Mouse (Mus musculus): ENCODE measurements at regions not wholly inside any gene's neighbourhood (a gene's known extent, or its start where the extent isn't known, plus 50 kb on each side); places are given as distances from the start of the nearest gene placed in this dataset.

DNA sequence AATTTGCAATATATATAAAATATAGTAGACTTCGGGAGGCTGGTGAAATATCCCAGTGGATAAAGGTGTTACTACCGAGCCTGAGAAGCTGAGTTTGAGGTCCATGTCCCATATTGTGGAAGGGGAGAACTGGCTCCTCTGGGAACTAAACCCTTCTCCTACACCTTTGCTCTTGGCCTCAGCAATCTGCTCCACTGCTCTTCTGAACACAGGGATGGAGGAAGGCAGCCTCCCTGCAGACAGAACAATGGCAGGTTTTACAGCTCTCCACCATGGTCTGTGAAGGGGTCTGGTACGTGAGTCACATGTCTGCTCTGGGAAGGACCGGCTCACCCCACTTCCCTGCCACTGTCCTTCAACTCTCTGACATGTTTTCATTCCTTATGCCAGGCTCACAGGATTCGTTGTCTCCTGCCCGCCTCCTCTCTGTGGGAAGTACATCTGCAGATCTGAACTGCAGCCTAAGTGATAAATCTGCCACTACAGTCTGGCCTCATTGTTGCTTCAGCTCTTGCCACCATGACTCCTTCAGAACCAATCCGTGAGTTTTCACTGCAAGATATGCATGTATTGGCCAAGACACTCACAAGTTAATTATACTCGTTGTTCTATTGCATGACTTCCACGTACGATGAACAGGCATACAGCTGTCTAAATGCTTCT, 220.0 kb upstream of the Gm9767 start:
- no peak for DNase-seq

DNA sequence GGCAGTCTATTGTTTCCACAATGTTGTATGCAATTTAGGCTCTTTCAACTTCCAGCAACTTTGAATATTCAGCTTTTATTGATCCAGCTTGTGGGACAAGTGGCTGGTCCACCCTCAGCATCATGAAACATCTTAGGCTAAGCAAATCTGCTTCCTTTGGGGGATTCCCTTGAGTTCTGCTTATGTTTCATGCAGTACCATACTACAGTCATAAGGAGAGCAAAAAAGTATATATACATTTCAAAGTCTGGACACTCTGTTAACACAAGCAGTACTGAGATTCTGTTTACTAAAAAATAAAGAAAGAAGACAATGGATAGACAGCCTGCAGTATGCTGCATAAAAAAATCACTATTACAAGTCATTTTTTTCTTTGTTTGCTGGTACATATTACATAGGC, 233.7 kb upstream of the Gm9767 start:
- DNase-seq, result no peak

DNA sequence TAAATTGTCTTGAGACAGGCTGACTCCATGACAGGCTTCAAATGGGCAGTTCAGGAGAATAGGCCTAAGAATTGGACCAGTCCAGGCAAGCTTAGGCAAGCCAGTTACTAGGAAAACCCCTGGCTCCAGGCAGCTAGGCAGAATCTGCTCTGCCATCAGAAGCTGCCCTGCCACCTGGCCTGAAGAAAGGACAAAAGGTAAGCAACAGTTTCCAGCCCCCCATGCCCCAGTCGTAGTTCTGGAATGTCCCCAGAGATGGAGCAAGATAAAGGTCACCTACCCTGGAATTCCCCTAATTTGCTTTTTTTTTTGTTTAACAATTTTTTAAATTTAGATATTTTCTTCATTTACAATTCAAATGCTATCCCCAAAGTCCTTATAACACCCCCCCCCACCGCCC, 248.8 kb upstream of the Gm9767 start:
- DNase-seq, result no peak

DNA sequence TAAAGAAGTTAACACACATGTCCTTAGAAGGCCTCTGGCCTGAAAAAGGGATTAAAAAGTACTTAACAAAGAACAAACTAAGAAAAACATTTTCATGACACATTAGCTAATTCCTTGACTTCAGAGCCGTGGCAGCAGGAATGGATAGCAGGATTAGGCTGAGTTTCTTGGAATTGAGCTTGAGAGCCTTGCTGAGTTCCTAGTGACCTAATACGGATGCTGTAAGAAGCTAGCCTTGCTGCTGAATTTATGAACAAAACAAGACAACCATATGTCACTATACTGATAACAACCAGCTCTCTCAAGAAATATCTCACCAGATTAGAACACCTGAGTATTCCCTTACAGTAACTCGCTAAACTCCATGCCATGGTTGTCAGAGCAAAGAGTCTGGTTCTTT, 268.2 kb upstream of the Smlr1 start:
- no peak for DNase-seq

DNA sequence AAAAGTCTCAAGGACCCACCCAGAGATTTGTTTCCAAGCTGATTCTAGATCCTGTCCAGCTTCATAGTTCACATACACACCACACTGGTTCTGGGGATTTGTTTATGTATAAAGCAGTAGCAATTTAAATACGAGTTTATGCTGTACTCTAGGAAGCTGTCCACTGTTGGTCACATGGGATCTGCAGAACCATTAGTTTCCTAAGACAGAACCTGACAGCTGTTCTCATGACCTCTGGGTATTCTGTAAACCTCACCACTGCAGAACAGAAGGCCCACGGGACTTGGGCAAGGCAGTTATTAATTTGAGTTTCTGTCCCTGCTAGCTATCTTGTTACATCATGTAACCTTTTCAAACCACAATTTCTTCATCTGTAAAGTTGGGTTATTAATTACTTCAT, 265.4 kb upstream of the Smlr1 start:
- peak; percentile 88 for DNase-seq

DNA sequence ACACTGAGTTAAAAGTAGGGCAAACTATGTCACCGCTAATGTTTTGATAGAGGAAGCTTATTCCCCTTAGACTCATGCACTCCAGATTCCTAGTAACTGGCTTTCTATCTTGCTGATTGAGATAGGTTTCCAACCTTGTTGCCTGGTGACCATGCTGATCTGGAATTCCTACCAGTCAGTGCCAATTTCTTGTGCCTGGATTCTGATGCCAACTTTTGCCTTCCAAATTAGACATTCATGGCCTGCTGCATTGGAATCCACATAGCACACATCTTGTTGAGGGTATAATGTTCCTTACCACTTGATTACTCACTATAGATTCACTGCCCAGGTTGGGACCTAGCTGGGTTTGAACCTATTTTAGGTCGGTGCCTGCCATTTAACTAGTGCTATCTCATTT, 262.8 kb upstream of the Smlr1 start:
- peak; percentile 70 for DNase-seq

DNA sequence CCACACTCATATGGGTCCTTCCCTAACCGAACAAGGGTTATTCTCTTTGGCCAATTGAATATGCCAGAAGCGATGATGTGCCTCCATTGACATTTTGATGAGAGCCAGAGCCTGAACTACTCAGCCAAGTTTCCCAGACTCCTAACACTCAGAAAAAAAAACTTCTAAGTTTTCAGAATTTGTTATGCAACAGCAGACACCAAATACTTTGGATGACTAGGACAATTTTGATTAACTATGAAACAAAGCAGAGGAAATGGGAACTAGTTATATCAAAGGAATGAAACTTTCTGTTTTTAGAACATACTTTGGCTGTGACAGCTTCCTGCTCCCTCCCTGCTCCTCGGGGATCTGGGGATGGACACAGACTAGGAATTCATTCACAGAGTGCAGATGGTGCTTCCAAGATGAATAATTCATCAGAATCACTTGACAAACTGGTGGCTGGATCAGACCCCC, 254.3 kb upstream of the Smlr1 start:
- peak; percentile 94 for DNase-seq

DNA sequence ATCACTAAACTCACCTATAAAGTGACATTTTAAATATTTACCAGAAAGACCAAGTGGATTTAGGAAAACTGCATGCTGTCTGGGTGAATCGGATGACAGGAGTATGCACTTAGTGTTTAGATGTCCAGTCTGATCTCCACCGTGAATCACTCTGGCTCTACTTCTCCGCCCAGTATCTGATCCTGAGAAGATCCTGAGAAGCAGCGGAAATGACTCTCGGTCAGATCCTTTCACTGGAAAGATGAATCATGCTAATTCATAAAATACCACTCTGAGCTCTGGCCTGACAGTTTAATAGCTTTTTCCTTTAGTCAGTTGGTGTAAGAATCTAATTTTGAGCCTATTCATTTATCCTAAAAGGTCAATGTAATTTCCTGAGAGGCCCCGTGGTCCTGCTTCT, 252.6 kb upstream of the Smlr1 start:
- DNase-seq, result peak; percentile 14

DNA sequence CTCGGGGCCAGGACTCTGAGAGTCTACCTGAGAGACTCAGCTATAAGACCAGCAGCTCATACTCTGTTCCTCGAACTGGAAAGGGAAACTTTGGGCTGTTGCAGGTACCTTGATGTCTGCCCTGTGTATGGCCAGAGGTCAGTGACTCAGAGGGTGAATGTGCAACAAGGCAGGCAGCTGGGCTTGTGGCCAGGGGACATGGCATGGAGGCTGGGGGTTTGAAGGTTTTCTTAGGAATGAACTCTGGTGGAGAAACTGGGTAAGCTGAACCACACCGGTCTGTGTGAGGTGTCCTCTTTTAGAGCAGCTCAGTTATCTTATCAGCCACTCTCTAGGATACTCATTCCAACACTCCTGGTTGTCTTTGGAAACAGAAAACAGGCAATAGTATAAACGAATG, 251.9 kb upstream of the Smlr1 start:
- peak; percentile 64 for DNase-seq

DNA sequence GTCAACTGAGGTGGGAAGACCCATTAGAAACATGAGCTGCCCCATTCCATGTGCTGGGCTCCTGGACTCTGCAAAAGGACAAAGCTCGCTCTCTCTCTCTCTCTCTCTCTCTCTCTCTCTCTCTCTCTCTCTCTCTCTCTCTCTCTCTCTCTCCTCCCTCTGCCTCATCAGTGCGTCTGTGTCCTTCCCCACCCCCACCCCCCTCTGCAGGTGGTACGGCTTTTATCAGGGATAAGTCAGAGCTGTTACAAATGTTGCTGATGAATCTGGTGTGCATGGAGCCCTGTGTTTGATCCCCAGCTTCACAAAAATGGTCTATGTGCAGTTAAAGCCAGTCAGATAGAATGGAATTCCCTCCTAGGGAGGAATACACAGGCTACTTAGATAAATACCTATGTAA, 247.8 kb upstream of the Smlr1 start:
- no peak for DNase-seq

DNA sequence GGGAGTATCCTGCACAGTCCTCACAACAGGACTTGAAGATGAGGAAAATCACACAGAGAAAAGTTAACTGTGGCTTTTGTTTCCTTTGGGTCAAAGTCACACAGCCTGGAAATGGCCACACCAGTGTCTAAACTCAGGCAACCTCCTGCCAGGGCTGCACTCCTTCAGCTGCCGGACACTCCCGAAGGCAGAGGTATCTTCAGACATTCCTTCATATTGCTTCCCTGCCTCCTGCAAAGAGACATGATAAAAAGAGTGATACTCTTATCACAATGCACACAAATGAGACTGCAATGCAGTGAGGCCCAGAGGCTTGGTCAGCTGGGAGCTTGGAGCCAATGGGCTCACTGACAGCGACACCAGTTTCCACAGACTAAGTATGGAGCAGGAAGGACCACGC, 243.4 kb upstream of the Smlr1 start:
- DNase-seq, result peak; percentile 58

DNA sequence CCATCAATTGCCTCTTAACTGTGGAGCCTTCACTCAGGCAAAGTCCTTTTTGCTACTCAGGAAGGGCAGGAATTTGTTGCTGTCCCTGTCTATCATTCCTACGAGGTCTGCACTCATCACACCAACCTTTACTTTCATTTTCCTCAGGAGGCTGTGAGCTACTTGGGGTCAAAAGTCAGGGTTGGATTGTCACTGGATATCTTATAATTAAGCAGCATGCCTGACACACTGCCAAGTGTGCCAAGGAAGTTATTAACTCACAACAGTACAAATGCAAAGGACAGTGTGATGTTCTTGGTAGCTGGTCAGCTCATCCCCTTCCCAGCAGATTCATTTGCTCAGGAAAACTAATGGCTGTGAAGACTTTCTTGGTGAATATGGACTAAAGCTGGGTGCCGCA, 241.7 kb upstream of the Smlr1 start:
- peak; percentile 59 for DNase-seq

DNA sequence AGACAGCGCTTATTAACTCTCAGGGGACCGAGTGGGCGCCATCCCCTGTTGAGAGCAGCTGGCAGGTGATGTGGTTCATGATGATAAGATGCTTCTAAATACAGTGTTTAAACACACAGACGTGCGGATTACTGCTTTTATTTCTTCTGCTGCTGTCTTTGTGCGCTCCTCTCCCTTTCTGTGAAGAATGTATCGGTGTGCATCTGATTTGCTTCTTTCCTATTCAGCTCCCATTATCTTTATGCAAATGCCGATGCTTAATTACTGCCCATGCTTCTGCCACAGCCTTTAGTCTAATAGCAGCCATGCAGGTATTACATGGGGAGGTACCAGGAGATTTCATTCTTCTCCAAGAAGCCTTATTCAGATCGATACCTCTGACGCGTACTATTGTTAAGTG, 240.6 kb upstream of the Smlr1 start:
- peak; percentile 50 for DNase-seq

DNA sequence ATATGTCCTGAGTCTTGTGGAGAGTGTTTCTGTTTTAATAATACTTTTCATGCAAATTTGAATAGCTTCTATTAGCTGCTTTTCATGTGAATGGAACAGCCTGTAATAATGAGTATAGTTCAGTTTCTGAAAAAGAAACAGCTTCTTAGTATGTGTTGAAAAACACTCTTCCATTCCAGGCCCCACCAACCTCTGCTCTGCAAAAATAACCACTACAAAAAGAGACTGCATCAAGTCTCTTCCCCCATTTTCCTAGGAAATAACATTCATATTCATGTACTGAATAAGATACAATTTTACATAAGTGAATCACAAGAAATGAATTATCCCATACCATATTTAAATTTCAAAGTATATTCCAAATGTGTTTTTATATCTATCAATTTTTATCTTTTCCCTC, 234.0 kb upstream of the Smlr1 start:
- no peak for DNase-seq

DNA sequence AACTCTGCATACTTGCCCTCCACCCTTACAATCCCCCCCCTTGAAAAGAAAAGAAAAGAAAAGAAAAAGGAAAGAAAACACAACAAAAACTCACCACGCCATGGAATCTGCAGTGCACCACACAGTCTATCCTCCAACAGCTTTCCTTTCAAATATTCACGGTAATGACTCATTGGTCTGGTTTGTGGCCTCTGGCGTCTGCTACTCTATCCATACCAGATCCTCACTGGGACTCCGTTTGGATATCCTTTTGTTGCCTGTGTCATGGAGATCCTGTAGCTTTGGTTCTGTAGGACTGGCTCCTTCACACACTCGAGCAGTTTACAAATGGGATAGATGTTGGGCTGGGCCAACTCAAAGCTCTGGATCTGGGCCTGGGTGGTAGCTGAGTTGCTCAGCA, 232.4 kb upstream of the Smlr1 start:
- DNase-seq, result no peak

DNA sequence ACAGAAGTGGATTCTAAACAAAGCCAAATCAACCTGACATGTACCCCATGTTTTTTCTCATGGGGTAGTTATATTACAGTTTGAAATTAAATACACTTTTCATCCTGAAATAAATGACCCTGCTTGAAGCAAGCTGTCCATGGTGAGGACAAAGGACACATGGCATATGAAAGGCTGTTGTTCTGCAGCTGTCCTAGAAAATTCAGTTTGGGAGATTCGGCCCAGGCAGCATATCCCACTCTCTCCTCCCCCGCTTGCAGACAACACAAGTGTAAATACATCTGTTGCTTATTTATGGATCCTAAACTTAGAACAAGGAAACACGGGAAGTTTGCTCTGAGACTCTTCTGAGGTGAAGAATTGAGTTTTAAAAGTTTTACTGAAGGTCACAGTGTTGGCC, 218.2 kb upstream of the Smlr1 start:
- peak; percentile 23 for DNase-seq

DNA sequence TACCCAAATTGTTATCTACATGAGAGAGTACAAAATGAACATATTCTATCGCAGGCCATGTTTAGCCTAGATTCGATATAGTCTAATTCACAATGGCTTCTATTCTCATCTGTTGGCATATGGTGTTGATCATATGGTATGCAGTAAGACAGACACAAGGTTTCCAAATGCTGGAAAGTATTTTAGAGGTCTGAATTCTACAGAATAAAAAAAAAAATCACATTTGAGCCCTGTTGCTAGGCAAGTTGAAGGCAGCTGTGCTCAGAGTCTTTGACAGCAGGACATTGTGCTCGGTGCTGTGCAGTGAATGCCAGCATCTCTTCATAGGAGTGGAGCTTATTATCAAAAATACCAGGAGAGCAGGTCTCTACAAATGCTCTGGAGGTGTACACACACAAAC, 206.6 kb upstream of the Smlr1 start:
- no peak for DNase-seq

DNA sequence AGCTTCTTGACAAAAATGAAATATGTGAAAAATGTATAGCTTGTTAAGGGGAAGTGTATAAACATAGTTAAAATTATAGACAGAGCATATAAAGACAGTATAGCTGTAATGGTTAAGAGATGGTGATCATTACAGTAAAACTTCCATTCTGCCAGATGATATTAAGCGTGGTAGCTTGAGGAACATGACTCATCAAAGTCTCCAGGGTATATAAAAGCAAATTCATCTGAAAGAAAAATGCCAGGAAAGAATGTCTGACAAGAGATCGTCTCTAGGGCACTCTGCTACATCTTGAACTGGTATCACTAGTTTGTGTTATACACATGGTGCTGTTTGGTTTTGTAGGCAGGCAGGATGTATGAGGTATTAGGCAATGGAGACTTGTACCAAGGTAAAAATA, 204.9 kb upstream of the Smlr1 start:
- no peak for DNase-seq

DNA sequence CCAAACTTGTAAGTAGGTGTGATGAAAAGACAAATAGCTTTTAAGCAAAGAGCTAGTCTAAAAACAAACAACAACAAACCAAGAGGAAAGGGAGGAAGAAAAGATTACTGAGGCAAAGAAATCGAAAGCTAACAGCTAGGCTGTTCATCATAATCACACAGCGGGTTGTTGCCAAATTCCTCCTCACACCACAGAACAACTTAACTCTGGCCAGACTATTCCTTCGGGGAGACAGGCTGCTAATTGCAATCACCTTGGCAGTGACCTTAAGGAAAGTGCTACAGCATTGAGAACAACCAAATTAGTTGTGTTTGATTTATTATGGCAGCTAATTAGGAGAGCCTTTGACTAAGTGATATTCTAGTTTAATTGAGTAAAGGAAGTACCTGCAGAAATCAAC, 194.4 kb upstream of the Smlr1 start:
- no peak for DNase-seq

DNA sequence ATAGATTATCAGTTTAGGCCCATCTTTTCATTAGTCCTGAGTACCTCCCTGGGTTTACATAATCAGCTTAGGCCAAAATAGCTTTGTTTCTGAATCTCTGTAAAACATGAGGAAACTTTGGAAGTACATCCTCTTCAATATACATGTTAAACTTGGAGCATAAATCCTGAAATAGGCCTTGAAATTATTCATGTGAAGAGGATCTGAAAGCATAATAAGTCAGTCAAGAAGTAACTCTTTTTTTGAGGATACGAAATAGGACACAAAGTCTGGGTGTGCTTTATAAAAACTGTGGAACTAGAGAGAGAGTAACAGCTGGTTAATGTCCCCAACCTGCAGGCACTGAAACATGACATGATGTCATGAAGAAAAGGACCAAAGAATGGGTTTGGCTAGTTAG, 187.9 kb upstream of the Smlr1 start:
- no peak for DNase-seq

DNA sequence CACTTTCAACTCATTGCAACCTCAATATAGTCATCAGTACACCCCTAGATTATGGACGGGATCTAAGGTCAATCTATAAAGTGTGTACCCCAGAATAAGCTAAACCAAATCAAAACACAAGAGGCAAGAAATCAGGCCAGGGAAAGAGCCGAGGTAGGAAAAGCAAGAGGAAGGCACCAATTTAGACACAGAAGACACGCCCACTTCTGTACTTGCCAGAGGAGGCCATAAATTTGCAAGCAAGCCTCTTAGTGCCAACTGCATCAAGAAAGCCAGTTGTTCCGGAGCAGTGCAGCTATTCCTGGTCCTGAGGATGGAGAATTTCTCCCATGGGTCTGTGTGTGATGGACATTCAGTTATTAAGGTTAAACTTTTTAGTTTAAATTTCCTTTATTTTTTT, 179.7 kb upstream of the Smlr1 start:
- peak; percentile 39 for DNase-seq

DNA sequence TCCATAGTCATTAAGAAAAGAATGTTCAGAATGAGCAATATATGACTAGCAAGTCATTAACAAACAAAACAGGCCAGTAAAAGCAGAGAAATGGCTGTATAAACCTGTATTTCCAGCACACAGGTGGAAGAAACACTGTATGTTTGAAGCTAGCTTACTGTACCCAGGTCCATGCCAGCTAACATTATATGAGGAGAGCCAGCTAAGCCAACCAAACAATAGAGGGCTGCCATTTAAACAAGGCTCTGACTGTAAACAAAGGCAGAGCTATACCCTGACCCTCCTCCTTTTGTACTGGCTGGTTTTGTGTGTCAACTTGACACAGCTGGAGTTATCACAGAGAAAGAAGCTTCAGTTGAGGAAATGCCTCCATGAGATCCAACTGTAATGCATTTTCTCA, 178.6 kb upstream of the Smlr1 start:
- peak; percentile 15 for DNase-seq

DNA sequence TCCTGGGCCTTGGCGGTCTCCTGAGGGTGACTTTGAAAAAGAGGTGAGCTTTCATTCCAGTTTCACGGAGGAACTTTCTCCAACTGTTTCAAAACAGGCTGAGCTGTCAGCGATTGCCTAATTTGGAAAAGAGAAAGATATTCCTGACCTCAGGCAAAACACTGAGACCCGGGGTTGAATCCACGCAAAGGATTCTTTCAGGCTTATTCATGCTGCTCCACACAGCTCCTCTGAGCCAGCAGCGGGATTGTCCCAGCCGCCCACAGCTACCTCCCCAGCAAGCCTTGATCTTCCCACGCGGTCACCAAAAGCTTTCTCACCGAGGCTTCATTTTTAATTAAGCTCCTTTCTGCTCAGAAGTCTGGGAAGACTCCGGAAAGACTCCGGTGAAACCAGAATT, 178.0 kb upstream of the Smlr1 start:
- peak; percentile 90 for DNase-seq

DNA sequence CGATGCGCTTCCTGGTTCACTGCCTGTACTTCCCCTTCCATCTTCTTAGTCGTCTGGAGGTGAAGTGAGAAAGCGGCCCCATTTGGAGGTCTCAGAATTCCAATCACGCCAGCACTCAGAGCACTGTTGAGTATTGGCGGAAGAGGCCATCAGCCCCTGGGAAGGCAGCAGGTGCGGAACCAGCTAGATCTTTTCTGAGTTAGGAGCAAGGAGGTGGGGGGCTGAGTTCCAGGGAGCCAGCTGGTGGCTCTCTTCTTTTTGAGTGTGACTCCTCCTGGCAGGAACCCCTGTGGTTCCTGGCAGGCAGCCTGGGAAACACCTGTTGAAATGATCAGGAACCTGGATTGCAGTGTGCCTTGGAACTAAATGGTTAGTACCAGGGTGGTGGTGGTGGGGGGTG, 171.9 kb upstream of the Smlr1 start:
- peak; percentile 87 for DNase-seq

DNA sequence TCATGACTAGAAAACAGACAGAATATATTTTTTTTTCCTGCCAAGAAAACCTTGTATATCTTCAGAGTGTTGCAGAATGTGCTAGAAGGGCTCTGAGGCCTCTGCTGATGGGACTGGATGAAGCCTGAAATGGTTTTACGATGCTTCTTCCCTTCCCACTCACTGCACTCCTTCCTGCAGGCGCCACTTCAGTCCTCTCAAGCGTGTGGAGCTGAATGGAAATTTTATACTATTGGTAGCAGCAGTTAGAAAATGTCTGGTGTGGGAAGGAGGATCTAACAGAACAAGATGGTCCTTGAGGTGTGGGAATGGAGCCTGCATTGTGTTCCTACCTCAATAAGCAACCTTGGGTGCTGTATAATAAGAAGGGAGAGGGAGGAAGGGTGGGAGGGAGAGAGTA, 166.1 kb upstream of the Smlr1 start:
- DNase-seq, result peak; percentile 12

DNA sequence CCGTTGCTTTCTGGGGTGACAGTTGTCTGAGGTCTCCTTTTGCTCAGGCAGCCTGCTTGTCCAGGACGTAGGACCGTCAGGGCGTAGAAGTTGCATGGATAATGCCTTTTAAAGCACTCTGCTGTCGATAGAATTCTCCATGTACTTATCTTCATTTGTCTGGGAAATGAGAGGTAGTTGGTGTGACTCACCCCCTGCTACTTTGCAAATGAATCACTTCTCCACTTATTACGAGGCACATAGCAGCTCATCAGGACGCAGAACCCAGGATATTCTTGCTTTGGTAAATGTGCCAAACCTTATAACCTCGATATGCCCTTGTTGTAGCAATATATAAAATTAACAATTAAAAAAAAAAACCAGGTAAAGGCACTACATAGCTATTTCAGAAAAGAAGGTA, 159.7 kb upstream of the Smlr1 start:
- DNase-seq, result no peak

Measured in heart, adult 11 months (tissue).